Mouse (Mus musculus) MEL (cell line): ENCODE measurements around the gene Agps. TPM values are rescaled to one million over a fixed set of nuclear protein-coding genes. Genes with fewer than 3 reads are reported as not detected.
A peak's percentile ranks its signal among the peaks of the same experiment; 100 is the strongest.

Experiments
- DNase-seq: peaks from one replicate; pipeline ENCODE4 v3.0.0; 2011; ENCODE audit warnings: low read depth, low spot score
- H3K27ac ChIP-seq: 2 replicates; pipeline ENCODE4 v1.5.1; 2012; ENCODE audit warnings: low read depth, mild to moderate bottlenecking, control low read depth, low read length, moderate library complexity; ENCODE audit not compliant: control insufficient read depth
- H3K27me3 ChIP-seq, 2 experiments: fragments of 150-350 bp in 1 of 2; sonication (generic) in 1 of 2; 2 replicates each; pipeline ENCODE4 v1.6.1; 2012; ENCODE audit warnings: low read length in 2 of 2, mild to moderate bottlenecking in 2 of 2, improper control_type of control experiment in 1 of 2, moderate library complexity in 1 of 2; ENCODE audit not compliant: insufficient read depth in 2 of 2, control insufficient read depth in 1 of 2
- H3K36me3 ChIP-seq, 2 experiments: 2 replicates each; pipeline ENCODE4 v1.6.1; 2012 to 2014; ENCODE audit warnings: low read length in 2 of 2, improper control_type of control experiment in 1 of 2, inconsistent platforms in 1 of 2, mild to moderate bottlenecking in 1 of 2; ENCODE audit not compliant: insufficient read depth in 2 of 2, control insufficient read depth in 1 of 2
- H3K4me1 ChIP-seq, 2 experiments: fragments of 150-350 bp in 1 of 2; sonication (generic) in 1 of 2; 2 replicates each; pipeline ENCODE4 v1.6.1; 2012; ENCODE audit warnings: low read length in 2 of 2, improper control_type of control experiment in 1 of 2, mild to moderate bottlenecking in 1 of 2; ENCODE audit not compliant: insufficient read depth in 2 of 2, control insufficient read depth in 1 of 2
- H3K4me3 ChIP-seq, 2 experiments: fragments of 150-350 bp in 1 of 2; sonication (generic) in 1 of 2; 2 replicates each; pipeline ENCODE4 v1.5.1; 2012; ENCODE audit warnings: low read depth in 2 of 2, low read length in 2 of 2, mild to moderate bottlenecking in 2 of 2, moderate library complexity in 2 of 2, control low read depth in 1 of 2, improper control_type of control experiment in 1 of 2; ENCODE audit not compliant: control insufficient read depth in 1 of 2, insufficient read depth in 1 of 2
- H3K79me2 ChIP-seq: 2 replicates; pipeline ENCODE4 v1.6.1; 2012; ENCODE audit warnings: mild to moderate bottlenecking, low read length, moderate library complexity; ENCODE audit not compliant: control insufficient read depth, poor library complexity, insufficient read depth
- H3K9ac ChIP-seq: 2 replicates; pipeline ENCODE4 v1.6.1; 2012; ENCODE audit warnings: low read depth, mild to moderate bottlenecking, control low read depth, low read length, moderate library complexity; ENCODE audit not compliant: control insufficient read depth, poor library complexity, severe bottlenecking
- H3K9me3 ChIP-seq: fragments of 150-350 bp; sonication (generic); replicated peaks from 2 replicates; pipeline ENCODE4 v1.6.1; 2012; ENCODE audit warnings: mild to moderate bottlenecking, low read length, improper control_type of control experiment, moderate library complexity; ENCODE audit not compliant: insufficient read depth
- BHLHE40 ChIP-seq: IDR thresholded peaks from 2 replicates; pipeline ENCODE4 v1.6.1; 2012; ENCODE audit warnings: low read depth, mild to moderate bottlenecking, inconsistent platforms, low read length, improper control_type of control experiment, borderline replicate concordance
- CHD1 ChIP-seq: IDR thresholded peaks from 2 replicates; pipeline ENCODE4 v1.6.1; 2012; ENCODE audit warnings: low read depth, mild to moderate bottlenecking, inconsistent platforms, low read length, improper control_type of control experiment
- CHD2 ChIP-seq: IDR thresholded peaks from 2 replicates; pipeline ENCODE4 v1.6.1; 2011; ENCODE audit warnings: low read length, improper control_type of control experiment
- CTCF ChIP-seq, 3 experiments: IDR thresholded peaks in 2 of 3; conservative IDR thresholded peaks in 1 of 3; 2 replicates each; pipeline ENCODE4 v1.5.1; 2011 to 2012; ENCODE audit warnings: low read length in 3 of 3, low read depth in 2 of 3, mild to moderate bottlenecking in 2 of 3, improper control_type of control experiment in 1 of 3, inconsistent platforms in 1 of 3, mixed read lengths in 1 of 3, moderate library complexity in 1 of 3; ENCODE audit not compliant: control insufficient read depth in 1 of 3, insufficient read depth in 1 of 3, poor library complexity in 1 of 3, severe bottlenecking in 1 of 3
- E2F4 ChIP-seq: IDR thresholded peaks from 2 replicates; pipeline ENCODE4 v1.6.1; 2011; ENCODE audit warnings: low read depth, low read length, improper control_type of control experiment, borderline replicate concordance
- ETS1 ChIP-seq: IDR thresholded peaks from 2 replicates; pipeline ENCODE4 v1.6.1; 2012; ENCODE audit warnings: low read depth, mild to moderate bottlenecking, inconsistent platforms, low read length, improper control_type of control experiment, moderate library complexity
- GABPA ChIP-seq: IDR thresholded peaks from 2 replicates; pipeline ENCODE4 v1.6.1; 2012; ENCODE audit warnings: low read depth, mild to moderate bottlenecking, inconsistent platforms, low read length, improper control_type of control experiment, moderate library complexity
- GATA1 ChIP-seq: IDR thresholded peaks from 2 replicates; pipeline ENCODE4 v1.6.1; 2011; ENCODE audit warnings: low read depth, low read length, improper control_type of control experiment
- HCFC1 ChIP-seq: IDR thresholded peaks from 2 replicates; pipeline ENCODE4 v1.6.1; 2012; ENCODE audit warnings: low read depth, mild to moderate bottlenecking, inconsistent platforms, low read length, improper control_type of control experiment, moderate library complexity
- JUND ChIP-seq: IDR thresholded peaks from 2 replicates; pipeline ENCODE4 v1.6.1; 2011; ENCODE audit warnings: low read depth, mild to moderate bottlenecking, improper control_type of control experiment, low read length
- KAT2A ChIP-seq: conservative IDR thresholded peaks from 2 replicates; pipeline ENCODE4 v1.6.1; 2012; ENCODE audit warnings: low read depth, low read length, improper control_type of control experiment, inconsistent platforms
- MAFK ChIP-seq: IDR thresholded peaks from 2 replicates; pipeline ENCODE4 v1.6.1; 2011; ENCODE audit warnings: low read depth, mild to moderate bottlenecking, low read length, improper control_type of control experiment, borderline replicate concordance
- MAZ ChIP-seq: IDR thresholded peaks from 2 replicates; pipeline ENCODE4 v1.6.1; 2012; ENCODE audit warnings: low read depth, mild to moderate bottlenecking, inconsistent platforms, low read length, improper control_type of control experiment
- MXI1 ChIP-seq: IDR thresholded peaks from 2 replicates; pipeline ENCODE4 v1.6.1; 2011; ENCODE audit warnings: mild to moderate bottlenecking, low read depth, low read length, improper control_type of control experiment
- MYB ChIP-seq: IDR thresholded peaks from 2 replicates; pipeline ENCODE4 v1.6.1; 2011; ENCODE audit warnings: mild to moderate bottlenecking, low read depth, low read length, improper control_type of control experiment
- MYC ChIP-seq: IDR thresholded peaks from 2 replicates; pipeline ENCODE4 v1.6.1; 2011; ENCODE audit warnings: low read depth, mild to moderate bottlenecking, low read length, improper control_type of control experiment, moderate library complexity
- NELFE ChIP-seq: IDR thresholded peaks from 2 replicates; pipeline ENCODE4 v1.6.1; 2011; ENCODE audit warnings: low read depth, low read length, improper control_type of control experiment
- NRF1 ChIP-seq: IDR thresholded peaks from 2 replicates; pipeline ENCODE4 v1.6.1; 2014; ENCODE audit warnings: low read depth, mild to moderate bottlenecking, inconsistent platforms, low read length, improper control_type of control experiment, moderate library complexity; ENCODE audit not compliant: poor library complexity, insufficient read depth, severe bottlenecking
- POLR2AphosphoS2 ChIP-seq: IDR thresholded peaks from 2 replicates; pipeline ENCODE4 v1.6.1; 2011; ENCODE audit warnings: low read length, improper control_type of control experiment
- POLR2AphosphoS5 ChIP-seq: IDR thresholded peaks from 2 replicates; pipeline ENCODE4 v1.6.1; 2012; ENCODE audit warnings: low read depth, borderline replicate concordance, mild to moderate bottlenecking, inconsistent platforms, low read length, moderate library complexity, mixed read lengths
- RAD21 ChIP-seq: IDR thresholded peaks from 2 replicates; pipeline ENCODE4 v1.6.1; 2011; ENCODE audit warnings: mild to moderate bottlenecking, low read depth, low read length, improper control_type of control experiment
- RCOR1 ChIP-seq: IDR thresholded peaks from 2 replicates; pipeline ENCODE4 v1.6.1; 2012; ENCODE audit warnings: low read depth, mild to moderate bottlenecking, inconsistent platforms, low read length, improper control_type of control experiment
- SIN3A ChIP-seq: IDR thresholded peaks from 2 replicates; pipeline ENCODE4 v1.6.1; 2012; ENCODE audit warnings: low read length, improper control_type of control experiment, inconsistent platforms
- TAL1 ChIP-seq: IDR thresholded peaks from 2 replicates; pipeline ENCODE4 v1.6.1; 2012; ENCODE audit warnings: mild to moderate bottlenecking, inconsistent platforms, low read length, moderate library complexity, mixed read lengths
- TBP ChIP-seq: IDR thresholded peaks from 2 replicates; pipeline ENCODE4 v1.8.0; 2011; ENCODE audit warnings: low read depth, low read length, improper control_type of control experiment
- TCF12 ChIP-seq: IDR thresholded peaks from 2 replicates; pipeline ENCODE4 v1.6.1; 2014; ENCODE audit warnings: low read depth, mild to moderate bottlenecking, inconsistent platforms, low read length, improper control_type of control experiment, moderate library complexity
- USF1 ChIP-seq: IDR thresholded peaks from 2 replicates; pipeline ENCODE4 v1.6.1; 2014; ENCODE audit warnings: low read depth, mild to moderate bottlenecking, inconsistent platforms, low read length, improper control_type of control experiment, moderate library complexity
- ZC3H11A ChIP-seq: IDR thresholded peaks from 2 replicates; pipeline ENCODE4 v1.6.1; 2012; ENCODE audit warnings: low read depth, mild to moderate bottlenecking, inconsistent platforms, low read length, improper control_type of control experiment
- ZMIZ1 ChIP-seq: IDR thresholded peaks from 2 replicates; pipeline ENCODE4 v1.6.1; 2012; ENCODE audit warnings: low read depth, mild to moderate bottlenecking, inconsistent platforms, low read length, improper control_type of control experiment, moderate library complexity
- ZNF384 ChIP-seq: IDR thresholded peaks from 2 replicates; pipeline ENCODE4 v1.6.1; 2012; ENCODE audit warnings: low read depth, mild to moderate bottlenecking, inconsistent platforms, low read length, improper control_type of control experiment
- polyA plus RNA-seq, 2 experiments: library from polyadenylated mRNA; stranded (reverse) in 1 of 2; unstranded in 1 of 2; fragments of >175 nt in 1 of 2; fragments of >200 nt in 1 of 2; gene quantifications; 2 replicates each; pipeline versions ENCODE4 v1.2.1 to v1.2.4; 2012; ENCODE audit warnings: low replicate concordance in 2 of 2, low read depth in 1 of 2; ENCODE audit not compliant: insufficient read length in 2 of 2, insufficient read depth in 1 of 2, missing spikeins in 1 of 2
- total RNA-seq: library from RNA; depleted of rRNA; stranded (reverse); fragments of 300-350 nt; gene quantifications from 2 replicates; pipeline ENCODE4 v1.2.3, GENCODE M21; 2012

The Agps gene
- total and polyA plus RNA-seq, 3 experiments: 32.3 to 47.8 TPM; not detected in 1

- TF ChIP-seq CHD2 (no peak), TCF12 (peak; percentile 72), HCFC1 (no peak), JUND (no peak), KAT2A (no peak), POLR2AphosphoS2 (no peak), ZMIZ1 (no peak), TAL1 (peak; percentile 33), MAZ (no peak), MAFK (no peak), CHD1 (no peak), E2F4 (no peak), TBP (no peak), RAD21 (peak; percentile 13), SIN3A (peak; percentile 34; the same call in 1 of the 2 replicates), GABPA (no peak), ZNF384 (no peak), USF1 (peak; percentile 17; the same call in 1 of the 2 replicates)
Measured at GRCm38 (mm10) chr2:75791561-75792308, 40.2 kb upstream of the Agps start (continued).

DNA sequence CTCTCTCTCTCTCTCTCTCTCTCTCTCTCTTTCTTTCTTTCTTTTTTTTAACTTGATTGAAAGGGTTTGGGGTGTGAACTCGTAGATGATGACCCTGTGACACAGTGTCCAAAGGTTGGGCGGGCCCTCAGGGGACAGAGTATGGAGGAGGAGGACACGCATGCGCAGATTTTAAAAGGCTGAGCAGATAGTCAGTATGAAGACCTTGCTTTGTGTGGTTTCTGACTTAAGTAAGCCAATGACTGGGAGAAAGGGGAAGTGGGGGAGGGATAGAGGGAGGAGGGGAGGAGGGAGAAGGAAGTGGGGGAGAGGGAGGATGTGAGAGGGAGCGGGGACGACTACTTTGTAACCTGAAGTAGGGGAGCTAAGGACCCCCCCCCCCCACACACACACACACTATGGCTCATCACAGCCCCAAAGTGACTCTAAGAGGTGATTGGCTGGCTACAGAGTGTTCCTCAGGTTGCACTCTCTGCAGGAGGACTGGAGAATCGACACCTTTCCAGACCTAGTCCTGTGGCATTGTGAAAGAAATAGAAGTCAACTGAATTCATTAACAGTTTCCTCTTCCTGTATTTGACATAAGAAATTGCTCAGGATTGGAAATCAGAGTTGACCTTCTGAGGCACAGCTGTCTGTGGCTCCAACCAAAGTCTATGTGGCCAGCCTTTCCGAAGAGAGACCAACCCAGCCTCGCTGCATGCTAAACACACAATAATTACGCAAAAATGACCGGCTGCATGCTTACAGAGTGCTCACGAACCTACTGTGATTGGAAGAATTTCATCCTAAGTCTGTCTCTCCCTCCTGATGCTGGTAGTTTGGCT is 39.4 kb upstream of the Agps start:
- H3K79me2 ChIP-seq: no peaks in the 10 kb centered on the region
- peak overlapping the region; percentile 56 for H3K4me3 ChIP-seq
- peaks cover 0 to 17% of the 10 kb centered on the region in 2 experiments; a peak in 2 of 4 replicates for H3K4me1 ChIP-seq
- no peaks in the 10 kb centered on the region for H3K9me3 ChIP-seq
- peak overlapping the region; percentile 41 for H3K9ac ChIP-seq
- DNase-seq: peak; percentile 95
- no peaks in the 10 kb centered on the region for H3K27me3 ChIP-seq
- peaks cover 0 to 4% of the 10 kb centered on the region in 2 experiments; a peak in 2 of 4 replicates for H3K36me3 ChIP-seq
- H3K27ac ChIP-seq: no peak overlapping the region; the same call in 1 of the 2 replicates
- TF ChIP-seq ZNF384 (no peak), RCOR1 (peak; percentile 67; the same call in 1 of the 2 replicates), RAD21 (no peak), NRF1 (peak; percentile 82), CHD2 (peak; percentile 72), USF1 (no peak), ZC3H11A (no peak), GATA1 (no peak), MAFK (no peak), TAL1 (no peak), MAZ (peak; percentile 97), HCFC1 (no peak), JUND (no peak), POLR2AphosphoS2 (no peak), CTCF (IDR thresholded peaks at IDR 0.05 in 2 of 3, conservative IDR thresholded peaks at IDR 0.05 in 1 of 3; ENCODE audit: control insufficient read depth in 1 of 3, insufficient read depth in 1 of 3, low read depth in 2 of 3, low read length in 3 of 3, poor library complexity in 1 of 3, severe bottlenecking in 1 of 3) (no peak), BHLHE40 (no peak), MXI1 (no peak), NELFE (peak; percentile 15; the same call in 1 of the 2 replicates), MYC (no peak), POLR2AphosphoS5 (no peak), MYB (no peak), SIN3A (no peak; the same call in 1 of the 2 replicates), ETS1 (peak; percentile 52; the same call in 1 of the 2 replicates)
